Comparison of ENCODE assay signal across 8 mouse cellular contexts in the genomic region with DNA sequence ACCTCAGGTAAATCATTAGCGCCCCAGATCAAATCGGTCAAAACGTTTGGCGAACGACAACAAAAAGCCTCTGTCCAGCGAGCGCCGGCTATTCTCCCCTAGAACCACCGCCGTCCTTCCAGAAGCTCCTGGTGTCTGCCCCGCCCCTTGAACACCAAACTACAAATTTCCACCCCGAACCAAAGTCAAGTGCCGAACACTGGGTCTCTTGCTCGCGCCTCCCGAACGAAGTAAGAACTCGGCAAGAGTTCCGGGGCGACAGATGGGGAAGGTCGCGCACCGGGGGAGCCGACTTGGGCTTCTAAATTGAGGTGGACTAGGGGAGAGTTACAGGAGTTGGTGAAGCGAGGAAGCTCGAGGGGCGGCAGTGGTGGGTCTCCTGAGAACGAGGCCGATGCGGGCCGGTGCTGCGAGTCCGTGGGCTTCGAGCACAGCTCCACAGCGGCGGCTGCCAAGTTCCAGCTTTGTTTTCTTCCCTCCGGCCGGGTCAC. TPM values are rescaled to one million over a fixed set of nuclear protein-coding genes. Genes with fewer than 3 reads are reported as not detected.
DNase-seq lines count a peak whose midpoint lies in the region; ATAC-seq lines count a peak whose summit lies in the region.

A gene (plus strand): TSS at position 174 of the 491 bp plus-strand sequence.

- peak within 1 kb of the TSS; percentile 87 for H3K27ac ChIP-seq in forebrain, embryonic 15.5 days (replicated peaks)
- H3K27ac ChIP-seq in hindbrain, embryonic 11.5 days (ENCODE audit: low read depth, low read length) = peak within 1 kb of the TSS; percentile 70
- peak within 1 kb of the TSS; percentile 77 for H3K27ac ChIP-seq in macrophage

- WGBS in forebrain, embryonic 15.5 days = under 1% methylated on average over 38 of the region's 38 CpGs
- under 1% methylated on average over 38 of the region's 38 CpGs for WGBS in hindbrain, embryonic 11.5 days
- WGBS in macrophage (ENCODE audit: missing documents) = 0% methylated on average over 38 of the region's 38 CpGs

- no peaks in the 10 kb centered on the region for H3K27me3 ChIP-seq in forebrain, embryonic 15.5 days
- H3K27me3 ChIP-seq in hindbrain, embryonic 11.5 days (ENCODE audit: control insufficient read depth, insufficient read depth, low read length) = no peaks in the 10 kb centered on the region

- H3K9me3 ChIP-seq in forebrain, embryonic 15.5 days = no peaks in the 10 kb centered on the region
- no peaks in the 10 kb centered on the region for H3K9me3 ChIP-seq in hindbrain, embryonic 11.5 days (ENCODE audit: control insufficient read depth, low read length)

- peaks cover 36% of the 10 kb centered on the region for H3K4me1 ChIP-seq in forebrain, embryonic 15.5 days
- H3K4me1 ChIP-seq in hindbrain, embryonic 11.5 days (replicated peaks; ENCODE audit: control insufficient read depth, insufficient read depth, low read length) = peaks cover 11% of the 10 kb centered on the region

- peak within 1 kb of the TSS; percentile 87 for H3K4me2 ChIP-seq in forebrain, embryonic 15.5 days (replicated peaks)
- peak within 1 kb of the TSS; percentile 89 for H3K4me2 ChIP-seq in hindbrain, embryonic 11.5 days (replicated peaks; ENCODE audit: low read depth, low read length)

- peak; percentile 77; the same call in 1 of the 2 replicates for ATAC-seq in forebrain, embryonic 15.5 days (replicated peaks)
- ATAC-seq in hindbrain, embryonic 11.5 days (ENCODE audit: low FRiP score) = no peak; the same call in 1 of the 2 replicates

- H3K36me3 ChIP-seq in forebrain, embryonic 15.5 days = peaks cover 33% of the 10 kb centered on the region
- H3K36me3 ChIP-seq in hindbrain, embryonic 11.5 days (ENCODE audit: control insufficient read depth, insufficient read depth, low read length) = 0 out of 2 replicates have a peak, but pooled peaks cover 2% of the 10 kb centered on the region
- peaks cover 32% of the 10 kb centered on the region for H3K36me3 ChIP-seq in macrophage (ENCODE audit: inconsistent target)

- H3K9ac ChIP-seq in forebrain, embryonic 15.5 days (replicated peaks) = peak within 1 kb of the TSS; percentile 93
- peak within 1 kb of the TSS; percentile 60 for H3K9ac ChIP-seq in hindbrain, embryonic 11.5 days (ENCODE audit: low read depth, low read length)

- H3K4me3 ChIP-seq in forebrain, embryonic 15.5 days = peak within 1 kb of the TSS; percentile 88
- peak within 1 kb of the TSS; percentile 52 for H3K4me3 ChIP-seq in hindbrain, embryonic 11.5 days (ENCODE audit: low read depth, low read length)
- peak within 1 kb of the TSS; percentile 77 for H3K4me3 ChIP-seq in macrophage (ENCODE audit: inconsistent target)

- peak; percentile 18 for DNase-seq in layer of hippocampus, adult 11-12 months (ENCODE audit: low spot score)
- no peak for DNase-seq in layer of hippocampus, adult 9-11 months
- peak; percentile 48 for DNase-seq in adrenal gland, postnatal 25 days
- no peak for DNase-seq in hindbrain, embryonic 11.5 days (ENCODE audit: low spot score)
- DNase-seq in layer of hippocampus, postnatal 25 days (ENCODE audit: extremely low spot score in 1 of 2, low spot score in 1 of 2) = no peak
- DNase-seq in thymus, postnatal 4 days = peak; percentile 70

- H3K79me2 ChIP-seq in macrophage (ENCODE audit: inconsistent target) = peaks cover 76% of the 10 kb centered on the region

RNA-seq across cellular contexts. Expression of the gene that starts here (rescaled TPM):
- 47.1 and 56.7 TPM in 2 replicates for total RNA-seq in adrenal gland, postnatal 25 days (2021)
- polyA plus RNA-seq in forebrain, embryonic 15.5 days (2015; fragmentation: Nextera tagmentation; extraction: Ambion mirVana) = 63.3 and 70.2 TPM in 2 replicates
- polyA plus RNA-seq in hindbrain, embryonic 11.5 days (2014; fragmentation: Nextera tagmentation; extraction: Ambion mirVana) = 61.8 and 69.9 TPM in 2 replicates
- total RNA-seq in layer of hippocampus, postnatal 25 days (2021) = 10 to 100 TPM; 34.8 to 37.8 TPM
- total RNA-seq in macrophage (2018; cell fraction: chromatin; rRNA removed) = 100 to 1,000 TPM in 18 of 26 experiments, 10 to 100 TPM in 8; 58.4 to 265 (median 164) TPM
- 10 to 100 TPM; 19.9 to 36.8 (median 27.5) TPM for total RNA-seq in macrophage (2018; cell fraction: cytosol; rRNA removed)
- 100 to 1,000 TPM in 11 of 26 experiments, 10 to 100 TPM in 15; 32.2 to 163 (median 82.0) TPM for total RNA-seq in macrophage (2018; cell fraction: nucleus; rRNA removed)
- 26.7 to 37.4 TPM (median 35.5 TPM) in 3 replicates for polyA plus RNA-seq in macrophage (2018)

Comparison
In these comparisons a context has a peak if more than half of its experiments do, and no peak if none do; other contexts are left out.
1. DNase-seq: peak in layer of hippocampus, adult 11-12 months (single experiment), adrenal gland, postnatal 25 days (single experiment) and thymus, postnatal 4 days (single experiment); none in layer of hippocampus, adult 9-11 months (single experiment), hindbrain, embryonic 11.5 days (single experiment) and layer of hippocampus, postnatal 25 days (0 of 2).
2. Peak in every context shown above with its lines, with median percentiles within 50 percentile points of each other: H3K27ac ChIP-seq and H3K4me3 ChIP-seq.